Mouse (Mus musculus) stomach, postnatal 0 days (tissue): ENCODE results near the gene Mast4.

Experiments used
- CTCF ChIP-seq: IDR thresholded peaks from 2 replicates; pipeline ENCODE4 v1.5.1; 2016; ENCODE audit warnings: antibody characterized with exemption, low read depth, mild to moderate bottlenecking, moderate library complexity
- EP300 ChIP-seq: optimal IDR thresholded peaks from 2 replicates; pipeline ENCODE3; 2016; ENCODE audit warnings: antibody characterized with exemption

DNA sequence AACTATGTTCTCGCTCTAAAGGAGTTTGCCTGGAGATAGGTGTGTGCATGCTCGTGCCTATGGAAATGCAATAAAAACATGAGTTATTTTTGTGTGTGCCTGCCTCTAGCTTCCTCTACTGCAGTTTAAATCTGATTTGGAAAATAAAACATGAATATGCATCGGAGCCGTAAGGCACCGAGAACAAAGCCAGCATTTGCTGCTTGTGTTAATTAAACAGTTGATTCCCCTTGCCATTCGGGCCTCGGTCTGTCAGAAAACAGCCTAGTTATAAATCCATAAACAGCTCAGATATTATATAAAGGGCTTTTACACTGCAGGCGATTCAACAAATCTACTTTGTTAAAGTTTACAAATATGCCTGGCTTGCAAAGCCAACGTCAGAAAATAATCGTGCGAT, 565.8 kb downstream of the Mast4 start:
- no peak for TF ChIP-seq CTCF
- TF ChIP-seq EP300, result no peak
